Mouse (Mus musculus) CH12.LX (cell line): ENCODE results near the gene Spef2.

Experiments
- CTCF ChIP-seq, 2 experiments: IDR thresholded peaks in 1 of 2; conservative IDR thresholded peaks in 1 of 2; 2 replicates each; pipeline ENCODE4 v1.5.1; 2011 to 2012; ENCODE audit warnings: low read depth in 2 of 2, low read length in 2 of 2, improper control_type of control experiment in 1 of 2, inconsistent platforms in 1 of 2, mild to moderate bottlenecking in 1 of 2, moderate library complexity in 1 of 2
- NRF1 ChIP-seq: IDR thresholded peaks from 2 replicates; pipeline ENCODE4 v1.6.1; 2014; ENCODE audit warnings: low read depth, mild to moderate bottlenecking, inconsistent platforms, low read length, improper control_type of control experiment, moderate library complexity
- POLR2A ChIP-seq: IDR thresholded peaks from 2 replicates; pipeline ENCODE4 v1.6.1; 2011; ENCODE audit warnings: low read depth, mild to moderate bottlenecking, improper control_type of control experiment, low read length

DNA sequence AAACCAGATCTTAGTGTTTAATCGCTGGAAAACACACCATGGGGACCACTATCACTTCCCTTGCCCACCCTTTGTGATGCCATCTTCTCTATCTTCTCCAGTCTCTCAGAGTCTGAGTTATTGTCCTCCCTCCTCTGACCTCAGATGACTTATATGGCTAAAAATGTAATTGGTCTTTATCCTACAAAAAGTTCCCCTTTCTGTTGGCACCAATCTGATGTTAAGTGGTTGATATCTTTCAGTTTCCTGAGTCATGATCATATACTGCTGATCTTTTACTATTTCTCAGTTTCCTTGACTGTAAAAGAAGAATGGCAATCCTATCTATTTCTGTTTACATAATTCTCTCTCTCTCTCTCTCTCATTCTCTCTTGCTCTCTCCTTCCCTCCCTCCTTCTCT lies 119.0 kb downstream of the Spef2 start:
- TF ChIP-seq CTCF (conservative IDR thresholded peaks at IDR 0.05 in 1 of 2, IDR thresholded peaks at IDR 0.05 in 1 of 2; ENCODE audit: low read depth in 2 of 2, low read length in 2 of 2), result no peak
- no peak for TF ChIP-seq POLR2A
- no peak for TF ChIP-seq NRF1
